Mouse (Mus musculus): ENCODE data around the gene Rwdd2a. TPM values are rescaled to one million over a fixed set of nuclear protein-coding genes. Genes with fewer than 3 reads are reported as not detected.
"Not testable (repeated sequence)": the region's sequence is repeated elsewhere in the genome, so short reads cannot be mapped to it uniquely, and the experiment has no call there.

The Rwdd2a gene
- polyA plus RNA-seq, 1 experiment: not detected

DNA sequence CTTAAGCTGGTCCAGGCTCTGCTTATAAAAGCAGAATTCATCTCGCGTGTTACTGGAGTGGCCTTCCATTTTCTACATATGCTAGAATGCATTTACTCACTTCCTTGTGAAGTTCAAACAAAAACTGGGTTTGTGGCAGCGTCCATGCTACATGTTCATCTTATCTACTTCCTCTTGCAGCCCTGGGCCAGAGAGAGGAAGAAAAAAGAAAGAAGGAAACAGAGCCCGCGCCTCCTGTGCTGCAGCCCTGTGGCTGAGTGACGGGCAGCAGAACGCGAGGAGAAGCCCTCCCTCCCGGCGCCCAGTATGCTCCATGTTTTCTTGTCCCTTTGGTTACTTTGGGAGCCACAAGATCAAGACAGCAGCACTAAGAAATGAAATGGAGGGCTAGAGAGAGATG, 7.9 kb downstream of the Rwdd2a start:
- no peaks in the 10 kb centered on the region for H3K36me3 ChIP-seq (ENCODE audit: control insufficient read depth)
- no peaks in the 10 kb centered on the region for H3K9me3 ChIP-seq (ENCODE audit: control insufficient read depth, low read length)
- no peaks in the 10 kb centered on the region for H3K27me3 ChIP-seq (ENCODE audit: control insufficient read depth)
- no peaks in the 10 kb centered on the region; the same call in none of the 2 replicates for H3K4me1 ChIP-seq (ENCODE audit: control insufficient read depth)
- H3K4me3 ChIP-seq (replicated peaks): no peak overlapping the region
- no peak for TF ChIP-seq TAL1 (IDR thresholded peaks at IDR 0.05; ENCODE audit: low read length)

DNA sequence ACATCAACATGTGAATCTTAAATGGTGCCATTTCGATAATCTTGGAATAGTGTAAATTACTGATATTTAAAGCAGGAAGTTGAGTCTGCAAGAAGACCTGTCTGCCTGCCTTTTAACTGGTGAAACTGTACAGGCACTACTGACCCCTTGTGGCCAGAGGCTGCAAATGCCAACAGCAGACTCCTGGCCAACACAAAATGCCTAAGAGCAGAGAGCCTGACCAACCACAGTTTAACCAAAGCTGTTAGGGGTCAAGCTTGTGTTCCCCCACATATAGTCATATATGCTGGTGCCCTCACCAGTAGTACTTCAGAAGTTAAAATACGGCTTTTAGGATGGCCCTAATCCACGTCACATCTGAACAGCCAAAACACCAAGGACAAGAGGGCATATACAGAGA, 11.9 kb downstream of the Rwdd2a start:
- TF ChIP-seq GATA1 (IDR thresholded peaks at IDR 0.05; ENCODE audit: low read length) (no peak), TAL1 (IDR thresholded peaks at IDR 0.05; ENCODE audit: low read length) (no peak)
- Histone ChIP-seq H3K36me3 (ENCODE audit: control insufficient read depth) (no peaks in the 10 kb centered on the region), H3K27me3 (ENCODE audit: control insufficient read depth) (no peaks in the 10 kb centered on the region), H3K4me3 (replicated peaks) (no peak overlapping the region), H3K9me3 (ENCODE audit: control insufficient read depth, low read length) (no peaks in the 10 kb centered on the region), H3K4me1 (ENCODE audit: control insufficient read depth) (peaks cover 4% of the 10 kb centered on the region)

- H3K36me3 ChIP-seq (ENCODE audit: control insufficient read depth): no peaks in the 10 kb centered on the region; the same call in 1 of the 2 replicates
- peaks cover 4% of the 10 kb centered on the region for H3K4me1 ChIP-seq (ENCODE audit: control insufficient read depth)
- H3K27me3 ChIP-seq (ENCODE audit: control insufficient read depth): no peaks in the 10 kb centered on the region
- H3K9me3 ChIP-seq (ENCODE audit: control insufficient read depth, low read length): 0 out of 2 replicates have a peak, but pooled peaks cover 5% of the 10 kb centered on the region
- no peak overlapping the region for H3K4me3 ChIP-seq (replicated peaks)
- TF ChIP-seq TAL1 (IDR thresholded peaks at IDR 0.05; ENCODE audit: low read length): no peak
Observed at GRCm38 (mm10) chr9:86587019-86587795, 15.4 kb downstream of the Rwdd2a start.

DNA sequence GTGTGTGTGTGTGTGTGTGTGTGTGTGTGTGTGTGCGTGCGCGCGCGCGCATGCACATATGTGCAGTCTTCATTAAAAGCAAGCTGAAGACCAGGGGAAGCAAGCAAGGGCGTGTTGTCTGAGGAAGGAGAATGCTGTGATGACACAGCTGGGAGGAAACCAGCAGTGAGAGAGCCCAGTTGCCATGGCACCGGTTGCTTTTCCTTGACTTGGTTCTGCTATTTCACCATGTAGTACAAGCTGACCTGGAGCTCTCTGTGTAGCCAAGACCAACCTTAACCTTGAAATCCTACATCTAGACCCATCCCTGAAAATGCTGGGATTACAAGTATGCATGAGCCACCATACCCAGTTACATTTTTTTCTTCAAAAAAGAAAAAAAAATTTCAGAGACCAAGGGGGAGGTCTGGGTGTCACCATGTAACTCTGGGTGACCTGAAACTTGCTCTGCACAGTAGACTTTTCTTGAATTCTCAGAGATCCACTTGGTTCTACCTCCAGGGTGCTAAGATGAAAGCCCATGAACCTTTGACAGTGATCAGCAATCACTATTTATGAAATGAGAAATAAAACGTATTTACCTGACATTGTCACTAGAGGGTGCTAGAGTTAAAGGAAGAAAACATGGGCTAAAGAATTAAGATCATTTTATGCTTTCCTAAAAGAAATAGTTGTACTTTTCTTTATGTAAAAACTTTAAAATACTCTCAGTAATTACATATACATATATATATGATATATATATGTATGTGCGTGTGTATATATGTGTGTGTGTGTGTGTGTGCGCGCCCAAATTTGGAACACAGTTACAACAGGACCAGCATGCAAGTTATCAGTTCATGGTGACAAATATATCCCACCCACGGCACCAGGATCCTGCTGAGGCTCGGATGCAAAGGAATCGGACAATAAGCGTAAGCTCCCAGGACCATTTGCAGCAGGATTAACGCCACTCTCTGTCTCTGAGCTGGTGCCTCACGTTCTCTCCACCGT, 21.2 kb downstream of the Rwdd2a start:
- H3K4me3 ChIP-seq (replicated peaks): no peak overlapping the region
- peaks cover 14% of the 10 kb centered on the region for H3K9me3 ChIP-seq (ENCODE audit: control insufficient read depth, low read length)
- no peaks in the 10 kb centered on the region for H3K4me1 ChIP-seq (ENCODE audit: control insufficient read depth)
- peaks cover 4% of the 10 kb centered on the region; the same call in 1 of the 2 replicates for H3K36me3 ChIP-seq (ENCODE audit: control insufficient read depth)
- H3K27me3 ChIP-seq (ENCODE audit: control insufficient read depth): no peaks in the 10 kb centered on the region
- no peak for TF ChIP-seq TAL1 (IDR thresholded peaks at IDR 0.05; ENCODE audit: low read length)
- TF ChIP-seq GATA1 (IDR thresholded peaks at IDR 0.05; ENCODE audit: low read length): no peak

- H3K4me3 ChIP-seq (replicated peaks); H3K27me3 ChIP-seq (ENCODE audit: control insufficient read depth); H3K36me3 ChIP-seq (ENCODE audit: control insufficient read depth): not testable (repeated sequence)
Observed at GRCm38 (mm10) chr9:86594357-86594767, 22.6 kb downstream of the Rwdd2a start.

DNA sequence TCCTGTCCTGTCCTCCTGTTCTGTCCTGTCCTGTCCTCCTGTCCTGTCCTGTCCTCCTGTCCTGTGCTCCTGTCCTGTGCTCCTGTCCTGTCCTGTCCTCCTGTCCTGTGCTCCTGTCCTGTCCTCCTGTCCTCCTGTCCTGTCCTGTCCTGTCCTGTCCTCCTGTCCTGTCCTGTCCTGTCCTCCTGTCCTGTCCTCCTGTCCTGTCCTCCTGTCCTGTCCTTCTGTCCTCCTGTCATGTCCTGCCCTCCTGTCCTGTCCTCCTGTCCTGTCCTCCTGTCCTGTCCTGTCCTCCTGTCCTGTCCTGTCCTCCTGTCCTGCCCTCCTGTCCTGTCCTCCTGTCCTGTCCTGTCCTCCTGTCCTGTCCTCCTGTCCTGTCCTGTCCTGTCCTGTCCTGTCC, 25.2 kb downstream of the Rwdd2a start:
- not testable (repeated sequence) for H3K9me3 ChIP-seq (ENCODE audit: control insufficient read depth, low read length)

More at GRCm38 (mm10) chr9:86594357-86594767, 22.6 kb downstream of the Rwdd2a start:
- peaks cover 14% of the 10 kb centered on the region for H3K9me3 ChIP-seq (ENCODE audit: control insufficient read depth, low read length)
- H3K4me1 ChIP-seq (ENCODE audit: control insufficient read depth): not testable (repeated sequence)

GRCm38 (mm10) chr9:86599723-86600303, 28.0 kb downstream of the Rwdd2a start:
- Histone ChIP-seq H3K36me3 (ENCODE audit: control insufficient read depth) (peaks cover 4% of the 10 kb centered on the region; the same call in 1 of the 2 replicates), H3K4me3 (replicated peaks) (no peak overlapping the region), H3K27me3 (ENCODE audit: control insufficient read depth) (no peaks in the 10 kb centered on the region), H3K4me1 (ENCODE audit: control insufficient read depth) (no peaks in the 10 kb centered on the region), H3K9me3 (ENCODE audit: control insufficient read depth, low read length) (peaks cover 9% of the 10 kb centered on the region)
- TF ChIP-seq TAL1 (IDR thresholded peaks at IDR 0.05; ENCODE audit: low read length) (no peak), GATA1 (IDR thresholded peaks at IDR 0.05; ENCODE audit: low read length) (no peak)

More for the DNA sequence above, 25.2 kb downstream of the Rwdd2a start:
- not testable (repeated sequence) for H3K27me3 ChIP-seq (ENCODE audit: control insufficient read depth); H3K4me3 ChIP-seq (replicated peaks); H3K4me1 ChIP-seq (ENCODE audit: control insufficient read depth); H3K36me3 ChIP-seq (ENCODE audit: control insufficient read depth)

DNA sequence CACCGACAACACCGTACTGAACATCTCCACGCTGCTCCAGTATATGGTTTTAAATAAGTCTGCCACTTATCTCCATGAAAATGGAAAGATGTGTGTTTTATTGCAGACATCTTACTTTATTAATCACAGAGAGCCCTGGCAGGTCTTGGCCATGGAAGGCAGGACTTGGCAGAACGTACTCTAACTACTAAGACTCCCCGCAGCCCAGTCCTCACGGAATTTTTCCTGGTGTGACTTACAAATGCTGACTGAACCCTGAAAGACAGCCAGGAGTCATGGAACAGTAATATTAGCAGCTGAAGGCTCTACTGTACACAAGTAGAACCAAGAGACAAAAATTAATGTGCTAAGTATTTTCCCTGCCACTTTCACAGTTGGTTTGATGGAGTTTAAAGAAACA, 34.0 kb downstream of the Rwdd2a start:
- TF ChIP-seq TAL1 (IDR thresholded peaks at IDR 0.05; ENCODE audit: low read length) (no peak), GATA1 (IDR thresholded peaks at IDR 0.05; ENCODE audit: low read length) (no peak)
- Histone ChIP-seq H3K36me3 (ENCODE audit: control insufficient read depth) (no peaks in the 10 kb centered on the region), H3K4me3 (replicated peaks) (no peak overlapping the region), H3K4me1 (ENCODE audit: control insufficient read depth) (no peaks in the 10 kb centered on the region), H3K27me3 (ENCODE audit: control insufficient read depth) (no peaks in the 10 kb centered on the region), H3K9me3 (ENCODE audit: control insufficient read depth, low read length) (no peaks in the 10 kb centered on the region)

GRCm38 (mm10) chr9:86612091-86612490, 40.3 kb downstream of the Rwdd2a start:
- Histone ChIP-seq H3K27me3 (ENCODE audit: control insufficient read depth) (no peaks in the 10 kb centered on the region), H3K4me3 (replicated peaks) (no peak overlapping the region), H3K4me1 (ENCODE audit: control insufficient read depth) (no peaks in the 10 kb centered on the region), H3K36me3 (ENCODE audit: control insufficient read depth) (no peaks in the 10 kb centered on the region), H3K9me3 (ENCODE audit: control insufficient read depth, low read length) (no peaks in the 10 kb centered on the region)
- TF ChIP-seq TAL1 (IDR thresholded peaks at IDR 0.05; ENCODE audit: low read length): no peak
- no peak for TF ChIP-seq GATA1 (IDR thresholded peaks at IDR 0.05; ENCODE audit: low read length)

Data from erythroblast, embryonic 14.5 days (primary cell).